13 mouse cellular contexts compared by ENCODE assay signal in genomic region chr13:95643740-95644139, GRCm38 (mm10). TPM values are rescaled to one million over a fixed set of nuclear protein-coding genes. Genes with fewer than 3 reads are reported as not detected.
DNase-seq lines count a peak whose midpoint lies in the region; ATAC-seq and TF ChIP-seq lines count a peak whose summit lies in the region.
"Had no signal": no experiment of that assay in that cellular context is flagged by ENCODE, and none has a peak within 500 bp of the region (broad histone marks: within the 10 kb centered on the region; RNA-seq: fewer than 3 reads in every experiment).

No protein-coding gene starts in this region.

- H3K36me3 ChIP-seq in heart, embryonic 13.5 days: no peaks in the 10 kb centered on the region
- no peaks in the 10 kb centered on the region for H3K36me3 ChIP-seq in heart, adult 2 months (ENCODE audit: control insufficient read depth, insufficient read depth, low read length)
- no peaks in the 10 kb centered on the region for H3K36me3 ChIP-seq in lung, postnatal 0 days (ENCODE audit: insufficient read depth, low read length)
- H3K36me3 ChIP-seq in embryonic facial prominence, embryonic 14.5 days (ENCODE audit: control insufficient read depth, insufficient read depth, low read length): peaks cover 12% of the 10 kb centered on the region; the same call in 1 of the 2 replicates
- H3K36me3 ChIP-seq: neural tube, embryonic 12.5 days had no signal

- peak overlapping the region; percentile 50 for H3K4me2 ChIP-seq in heart, embryonic 13.5 days
- H3K4me2 ChIP-seq in lung, postnatal 0 days (replicated peaks; ENCODE audit: low read depth, low read length): no peak overlapping the region
- no peak overlapping the region for H3K4me2 ChIP-seq in embryonic facial prominence, embryonic 14.5 days (ENCODE audit: low read depth, low read length)
- H3K4me2 ChIP-seq: hindbrain, embryonic 13.5 days; liver, embryonic 15.5 days; neural tube, embryonic 12.5 days had no signal

- ATAC-seq in heart, embryonic 13.5 days (ENCODE audit: extremely low read depth, insufficient number of reproducible peaks, low FRiP score, low TSS enrichment): no peak
- ATAC-seq in lung, postnatal 0 days: 0 out of 2 replicates have a peak, but pooled peaks have one; percentile 7
- 0 out of 2 replicates have a peak, but pooled peaks have one; percentile 14 for ATAC-seq in embryonic facial prominence, embryonic 14.5 days (ENCODE audit: low read depth)

- H3K27ac ChIP-seq in heart, embryonic 13.5 days (replicated peaks): peak overlapping the region; percentile 61
- H3K27ac ChIP-seq in heart, adult 2 months: no peak overlapping the region
- no peak overlapping the region for H3K27ac ChIP-seq in lung, postnatal 0 days (ENCODE audit: low read length)
- peak overlapping the region; percentile 69 for H3K27ac ChIP-seq in embryonic facial prominence, embryonic 14.5 days (replicated peaks; ENCODE audit: low read depth, low read length)
- H3K27ac ChIP-seq: hindbrain, embryonic 13.5 days; neural tube, embryonic 12.5 days had no signal

- H3K27me3 ChIP-seq in heart, embryonic 13.5 days (replicated peaks): no peaks in the 10 kb centered on the region
- no peaks in the 10 kb centered on the region for H3K27me3 ChIP-seq in heart, adult 2 months (ENCODE audit: control insufficient read depth, insufficient read depth, low read length)
- no peaks in the 10 kb centered on the region for H3K27me3 ChIP-seq in lung, postnatal 0 days (replicated peaks; ENCODE audit: insufficient read depth, low read length)
- H3K27me3 ChIP-seq in embryonic facial prominence, embryonic 14.5 days (replicated peaks; ENCODE audit: control insufficient read depth, insufficient read depth, low read length): no peaks in the 10 kb centered on the region
- H3K27me3 ChIP-seq: hindbrain, embryonic 13.5 days; liver, embryonic 15.5 days; neural tube, embryonic 12.5 days had no signal

- no peaks in the 10 kb centered on the region for H3K9me3 ChIP-seq in heart, embryonic 13.5 days
- no peaks in the 10 kb centered on the region for H3K9me3 ChIP-seq in lung, postnatal 0 days (ENCODE audit: low read length)
- no peaks in the 10 kb centered on the region for H3K9me3 ChIP-seq in embryonic facial prominence, embryonic 14.5 days (ENCODE audit: control insufficient read depth, low read length)
- H3K9me3 ChIP-seq: hindbrain, embryonic 13.5 days; liver, embryonic 15.5 days; neural tube, embryonic 12.5 days had no signal

- no peak for TF ChIP-seq CTCF in heart, adult 2 months (IDR thresholded peaks at IDR 0.05)
- TF ChIP-seq CTCF in lung, postnatal 0 days (IDR thresholded peaks at IDR 0.05): no peak

- no peak for DNase-seq in heart, adult 2 months
- no peak for DNase-seq in lung, postnatal 0 days (ENCODE audit: low spot score)
- no peak for DNase-seq in lung, postnatal 36 days
- peak; percentile 75 for DNase-seq in embryonic facial prominence, embryonic 14.5 days (ENCODE audit: low spot score)
- DNase-seq in gastrocnemius, postnatal 25 days: no peak
- DNase-seq in kidney, postnatal 25 days: no peak
- DNase-seq: kidney, adult 18-20 months; kidney, postnatal 4 days had no signal

- WGBS in heart, embryonic 13.5 days: 38% methylated on average over 7 of the region's 7 CpGs
- 45% methylated on average over 7 of the region's 7 CpGs for WGBS in heart, adult 2 months
- 65% methylated on average over 7 of the region's 7 CpGs for WGBS in lung, postnatal 0 days
- 37% methylated on average over 7 of the region's 7 CpGs for WGBS in embryonic facial prominence, embryonic 14.5 days

- no peak for TF ChIP-seq EP300 in heart, adult 2 months (IDR thresholded peaks at IDR 0.05; ENCODE audit: insufficient read depth, low read depth, low read length)
- TF ChIP-seq EP300 in lung, postnatal 0 days (IDR thresholded peaks at IDR 0.05): no peak

- no peak for TF ChIP-seq POLR2A in heart, adult 2 months (IDR thresholded peaks at IDR 0.05; ENCODE audit: insufficient read depth, low read depth, low read length)

- H3K4me1 ChIP-seq in heart, embryonic 13.5 days: peaks cover 47% of the 10 kb centered on the region
- peaks cover 7% of the 10 kb centered on the region for H3K4me1 ChIP-seq in heart, adult 2 months (ENCODE audit: control insufficient read depth, insufficient read depth, low read length)
- peaks cover 5% of the 10 kb centered on the region; the same call in 1 of the 2 replicates for H3K4me1 ChIP-seq in lung, postnatal 0 days (ENCODE audit: insufficient read depth, low read depth, low read length)
- H3K4me1 ChIP-seq in embryonic facial prominence, embryonic 14.5 days (ENCODE audit: control insufficient read depth, insufficient read depth, low read length): peaks cover 41% of the 10 kb centered on the region

- H3K4me3 ChIP-seq in heart, embryonic 13.5 days: no peak overlapping the region
- no peak overlapping the region for H3K4me3 ChIP-seq in heart, adult 2 months
- no peak overlapping the region for H3K4me3 ChIP-seq in lung, postnatal 0 days (ENCODE audit: low read depth, low read length)
- H3K4me3 ChIP-seq in embryonic facial prominence, embryonic 14.5 days (ENCODE audit: low read depth, low read length): no peak overlapping the region
- H3K4me3 ChIP-seq: hindbrain, embryonic 13.5 days; liver, embryonic 15.5 days; neural tube, embryonic 12.5 days had no signal

- intact Hi-C loops in heart, adult 2 months (cut with DNase I): no loop called here

- H3K9ac ChIP-seq in heart, embryonic 13.5 days: no peak overlapping the region
- no peak overlapping the region for H3K9ac ChIP-seq in heart, adult 2 months (ENCODE audit: low read depth, low read length)
- no peak overlapping the region for H3K9ac ChIP-seq in lung, postnatal 0 days (replicated peaks; ENCODE audit: low read depth)
- no peak overlapping the region for H3K9ac ChIP-seq in embryonic facial prominence, embryonic 14.5 days (ENCODE audit: low read depth, low read length)
- H3K9ac ChIP-seq: hindbrain, embryonic 13.5 days; liver, embryonic 15.5 days; neural tube, embryonic 12.5 days had no signal

- H3K79me2 ChIP-seq in heart, adult 2 months (replicated peaks; ENCODE audit: control insufficient read depth, insufficient read depth, low read length): no peaks in the 10 kb centered on the region

RNA-seq across cellular contexts. Expression of gene F2r, which starts 25.5 kb away (rescaled TPM):
- 124 and 129 TPM in 2 replicates for polyA plus RNA-seq in heart, embryonic 13.5 days (2015; fragmentation: Nextera tagmentation; extraction: Ambion mirVana)
- 10 to 100 TPM; 23.6 to 23.8 TPM for total RNA-seq in heart, adult 2 months (2021)
- polyA plus RNA-seq in heart, adult 2 months (2012; rRNA removed): 19.3 and 20.4 TPM in 2 replicates
- 118 and 134 TPM in 2 replicates for polyA plus RNA-seq in lung, postnatal 0 days (2015; fragmentation: Nextera tagmentation; extraction: Ambion mirVana)
- polyA plus RNA-seq in embryonic facial prominence, embryonic 14.5 days (2014; fragmentation: Nextera tagmentation; extraction: Ambion mirVana): 63.4 and 75.4 TPM in 2 replicates
- total RNA-seq in gastrocnemius, postnatal 25 days (2021): 1 to 10 TPM; 6.1 to 7.9 TPM

RNA-seq across cellular contexts. Expression of gene F2rl2, which starts 52.9 kb away (rescaled TPM):
- polyA plus RNA-seq in heart, embryonic 13.5 days (2015; fragmentation: Nextera tagmentation; extraction: Ambion mirVana): 0.79 and 1.2 TPM in 2 replicates
- under 1 TPM in 1 of 2 experiments, not detected in 1; 0.68 TPM for total RNA-seq in heart, adult 2 months (2021)
- 0.29 and 0.82 TPM in 2 replicates for polyA plus RNA-seq in heart, adult 2 months (2012; rRNA removed)
- 1.2 and 1.4 TPM in 2 replicates for polyA plus RNA-seq in lung, postnatal 0 days (2015; fragmentation: Nextera tagmentation; extraction: Ambion mirVana)
- polyA plus RNA-seq in embryonic facial prominence, embryonic 14.5 days (2014; fragmentation: Nextera tagmentation; extraction: Ambion mirVana): 0.34 and 0.43 TPM in 2 replicates
- total RNA-seq in gastrocnemius, postnatal 25 days (2021): not detected
- total RNA-seq: MEL had no signal

Comparison
In these comparisons a context has a peak if more than half of its experiments do, and no peak if none do; other contexts are left out.
1. H3K27ac ChIP-seq: peak in heart, embryonic 13.5 days (single experiment) and embryonic facial prominence, embryonic 14.5 days (single experiment); none in heart, adult 2 months (single experiment) and lung, postnatal 0 days (single experiment).